In genomic region chr1:91541042-91541592, GRCm38 (mm10) we compare ENCODE assay signal across 8 mouse cellular contexts. TPM values are rescaled to one million over a fixed set of nuclear protein-coding genes. Genes with fewer than 3 reads are reported as not detected.
DNase-seq lines count a peak whose midpoint lies in the region; ATAC-seq and TF ChIP-seq lines count a peak whose summit lies in the region.

No protein-coding gene starts in this region.

- peak overlapping the region; percentile 70 for H3K9ac ChIP-seq in heart, embryonic 11.5 days (ENCODE audit: low read depth, low read length)
- H3K9ac ChIP-seq in hindbrain, embryonic 14.5 days, result peak overlapping the region; percentile 93

- WGBS in heart, embryonic 11.5 days (ENCODE audit: insufficient replicate concordance), result 14% methylated on average over 15 of the region's 15 CpGs
- 23% methylated on average over 15 of the region's 15 CpGs for WGBS in bone marrow, adult 2 months
- 14% methylated on average over 15 of the region's 15 CpGs for WGBS in hindbrain, embryonic 14.5 days

- intact Hi-C loops in heart, postnatal 36 days (cut with DNase I), result loop anchor here (2.0 kb wide), 1 partner anchor 46 kb away; the partner anchor contains the start of gene Traf3ip1

- no peaks in the 10 kb centered on the region for H3K36me3 ChIP-seq in heart, embryonic 11.5 days (ENCODE audit: control insufficient read depth, insufficient read depth, low read length)
- H3K36me3 ChIP-seq in hindbrain, embryonic 14.5 days (replicated peaks; ENCODE audit: control insufficient read depth, insufficient read depth), result peaks cover 22% of the 10 kb centered on the region

- no peak for TF ChIP-seq CTCF in bone marrow, adult 2 months (IDR thresholded peaks at IDR 0.05; ENCODE audit: control insufficient read depth, insufficient read depth, low read length)

- H3K9me3 ChIP-seq in heart, embryonic 11.5 days (replicated peaks; ENCODE audit: control insufficient read depth, low read length), result no peaks in the 10 kb centered on the region
- H3K9me3 ChIP-seq in hindbrain, embryonic 14.5 days (ENCODE audit: control insufficient read depth, low read length), result no peaks in the 10 kb centered on the region

- DNase-seq in heart, postnatal 36 days, result no peak
- DNase-seq in hindbrain, embryonic 14.5 days (ENCODE audit: low spot score), result no peak
- peak; percentile 13 for DNase-seq in lung, postnatal 10 days
- no peak for DNase-seq in frontal cortex, postnatal 25 days (ENCODE audit: low spot score in 2 of 2)
- no peak for DNase-seq in ovary, postnatal 36 days (ENCODE audit: low spot score)
- DNase-seq in adrenal gland, adult 8-10 months, result no peak

- H3K4me2 ChIP-seq in heart, embryonic 11.5 days, result peak overlapping the region; percentile 85
- peak overlapping the region; percentile 98 for H3K4me2 ChIP-seq in hindbrain, embryonic 14.5 days (replicated peaks)

- peaks cover 3% of the 10 kb centered on the region; the same call in 1 of the 2 replicates for H3K27me3 ChIP-seq in heart, embryonic 11.5 days (ENCODE audit: control insufficient read depth, insufficient read depth, low read length)
- H3K27me3 ChIP-seq in hindbrain, embryonic 14.5 days (ENCODE audit: control insufficient read depth, insufficient read depth, low read length), result peaks cover 24% of the 10 kb centered on the region

- peak overlapping the region; percentile 76 for H3K4me3 ChIP-seq in heart, embryonic 11.5 days (ENCODE audit: low read depth, low read length)
- peak overlapping the region; percentile 83 for H3K4me3 ChIP-seq in bone marrow, adult 2 months (replicated peaks; ENCODE audit: control insufficient read depth, low read depth, low read length)
- peak overlapping the region; percentile 93 for H3K4me3 ChIP-seq in hindbrain, embryonic 14.5 days (replicated peaks; ENCODE audit: low read length)

- H3K27ac ChIP-seq in heart, embryonic 11.5 days (ENCODE audit: low read depth, low read length), result peak overlapping the region; percentile 80
- peak overlapping the region; percentile 91 for H3K27ac ChIP-seq in bone marrow, adult 2 months (ENCODE audit: control insufficient read depth, insufficient read depth, low read depth, low read length, poor library complexity)
- H3K27ac ChIP-seq in hindbrain, embryonic 14.5 days, result peak overlapping the region; percentile 41; the same call in 1 of the 2 replicates

- no peak for TF ChIP-seq POLR2A in bone marrow, adult 2 months (IDR thresholded peaks at IDR 0.05; ENCODE audit: borderline replicate concordance, control insufficient read depth, low read depth, low read length)

- ATAC-seq in heart, embryonic 11.5 days (replicated peaks; ENCODE audit: insufficient number of reproducible peaks, low FRiP score, low TSS enrichment), result peak; percentile 1; the same call in 1 of the 2 replicates
- no peak for ATAC-seq in hindbrain, embryonic 14.5 days (ENCODE audit: low FRiP score)

- peaks cover 10% of the 10 kb centered on the region for H3K4me1 ChIP-seq in heart, embryonic 11.5 days (ENCODE audit: control insufficient read depth, insufficient read depth, low read length)
- no peaks in the 10 kb centered on the region; the same call in 1 of the 2 replicates for H3K4me1 ChIP-seq in bone marrow, adult 2 months (ENCODE audit: control insufficient read depth, insufficient read depth, low read length)
- H3K4me1 ChIP-seq in hindbrain, embryonic 14.5 days (replicated peaks; ENCODE audit: control insufficient read depth, insufficient read depth, low read length), result peaks cover 20% of the 10 kb centered on the region

RNA-seq across cellular contexts. Expression of gene Asb1, which starts 0.8 kb away (rescaled TPM):
- polyA plus RNA-seq in heart, embryonic 11.5 days (2014; fragmentation: Nextera tagmentation; extraction: Ambion mirVana), result 8.9 and 9.1 TPM in 2 replicates
- 10 to 100 TPM; 17.0 to 21.0 TPM for total RNA-seq in heart, postnatal 36 days (2021)
- 25.8 and 40.9 TPM in 2 replicates for polyA plus RNA-seq in bone marrow, adult 2 months (2011; ENCODE audit: insufficient read depth, insufficient read length, low replicate concordance, missing spikeins)
- 15.7 and 16.7 TPM in 2 replicates for polyA plus RNA-seq in hindbrain, embryonic 14.5 days (2014; fragmentation: Nextera tagmentation; extraction: Ambion mirVana)
- 10 to 100 TPM; 22.5 to 25.4 (median 23.4) TPM for total RNA-seq in adrenal gland, adult 8-10 months (2022)

RNA-seq across cellular contexts. Expression of gene Traf3ip1, which starts 46.7 kb away (rescaled TPM):
- polyA plus RNA-seq in heart, embryonic 11.5 days (2014; fragmentation: Nextera tagmentation; extraction: Ambion mirVana), result 2.6 and 4.3 TPM in 2 replicates
- 1 to 10 TPM; 4.6 to 5.4 TPM for total RNA-seq in heart, postnatal 36 days (2021)
- polyA plus RNA-seq in bone marrow, adult 2 months (2011; ENCODE audit: insufficient read depth, insufficient read length, low replicate concordance, missing spikeins), result 2.7 and 6.8 TPM in 2 replicates
- 6.5 and 7.6 TPM in 2 replicates for polyA plus RNA-seq in hindbrain, embryonic 14.5 days (2014; fragmentation: Nextera tagmentation; extraction: Ambion mirVana)
- total RNA-seq in adrenal gland, adult 8-10 months (2022), result 10 to 100 TPM; 11.4 to 15.7 (median 12.9) TPM

Comparison
In these comparisons a context has a peak if more than half of its experiments do, and no peak if none do; other contexts are left out.
1. H3K27ac ChIP-seq: peak in every context shown above with its lines; median percentile 91 in bone marrow, adult 2 months; 80 in heart, embryonic 11.5 days; 41 in hindbrain, embryonic 14.5 days.